Comparison of ENCODE assay signal across 1 mouse cellular context in genomic region chr1:20819771-20820605, GRCm38 (mm10).
A peak's percentile ranks its signal among the peaks of the same experiment; 100 is the strongest.
TF ChIP-seq lines count a peak whose summit lies in the region.

Mcm3 (minus strand) TSS chr1:20820312.

TF ChIP-seq in MEL, 35 proteins besides CTCF, POLR2A, EP300 and RAD21 (continued from another document):
- peak; percentile 51 for TF ChIP-seq USF1 (IDR thresholded peaks at IDR 0.05; ENCODE audit: low read depth, low read length)
- no peak; the same call in 1 of the 2 replicates for TF ChIP-seq NELFE (IDR thresholded peaks at IDR 0.05; ENCODE audit: low read depth, low read length)
